Mouse (Mus musculus) yolk sac, embryonic 10.5 days (tissue): ENCODE measurements around the gene Ppt2.

Experiments used
- DNase-seq: peaks from one replicate; pipeline ENCODE4 v3.0.0-alpha.2; 2017; ENCODE audit warnings: low spot score

Ppt2 gene

GRCm38 (mm10) chr17:34656666-34657065, 28.4 kb upstream of the Ppt2 start:
- no peak for DNase-seq

GRCm38 (mm10) chr17:34655581-34655991, 27.3 kb upstream of the Ppt2 start:
- no peak for DNase-seq

DNA sequence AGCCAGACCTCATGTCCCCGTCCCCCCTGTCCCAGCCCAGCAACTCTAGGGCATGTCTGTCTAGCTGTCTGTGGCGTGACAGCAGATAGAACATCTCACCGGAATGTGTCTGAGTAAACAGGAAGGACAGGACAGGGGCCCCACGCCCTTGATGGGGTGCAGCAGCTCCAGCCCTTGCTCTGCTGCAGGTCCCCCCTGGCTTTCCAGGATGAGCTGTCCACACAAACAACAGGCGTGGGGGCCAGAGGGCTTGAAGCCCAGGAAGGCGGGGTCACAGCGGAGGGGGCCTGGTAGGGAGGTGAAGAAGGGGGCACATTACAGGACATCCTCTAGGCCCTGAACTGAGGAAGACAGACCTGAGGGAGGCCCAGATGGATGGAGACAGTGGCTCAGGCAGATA, 26.9 kb upstream of the Ppt2 start:
- DNase-seq: no peak

- no peak for DNase-seq
Observed at GRCm38 (mm10) chr17:34654392-34654791, 26.1 kb upstream of the Ppt2 start.

GRCm38 (mm10) chr17:34653746-34654285, 25.5 kb upstream of the Ppt2 start:
- DNase-seq: no peak

GRCm38 (mm10) chr17:34652985-34653384, 24.7 kb upstream of the Ppt2 start:
- no peak for DNase-seq

- DNase-seq: no peak
Observed at GRCm38 (mm10) chr17:34652546-34652945, 24.2 kb upstream of the Ppt2 start.

GRCm38 (mm10) chr17:34651507-34652221, 23.4 kb upstream of the Ppt2 start:
- no peak for DNase-seq

DNA sequence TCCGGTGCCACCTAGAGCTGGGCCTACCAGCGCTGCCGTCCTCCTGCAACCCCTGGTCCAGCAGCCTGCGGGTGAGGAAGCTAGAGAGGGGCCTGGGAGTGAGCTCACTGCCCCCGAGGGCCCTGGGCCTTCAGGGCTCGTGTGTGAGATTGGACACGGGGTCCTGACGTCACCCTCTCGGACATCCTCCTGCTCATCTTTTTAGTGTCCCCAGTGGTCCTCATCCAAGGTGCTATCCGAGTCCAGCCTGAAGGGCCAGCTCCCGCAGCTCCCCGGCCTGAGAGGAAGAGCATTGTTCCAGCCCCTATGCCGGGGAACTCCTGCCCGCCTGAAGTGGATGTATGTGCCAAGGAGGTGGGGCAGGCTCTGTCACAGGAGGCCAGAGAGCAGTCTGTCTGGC, 22.5 kb upstream of the Ppt2 start:
- DNase-seq: no peak

DNA sequence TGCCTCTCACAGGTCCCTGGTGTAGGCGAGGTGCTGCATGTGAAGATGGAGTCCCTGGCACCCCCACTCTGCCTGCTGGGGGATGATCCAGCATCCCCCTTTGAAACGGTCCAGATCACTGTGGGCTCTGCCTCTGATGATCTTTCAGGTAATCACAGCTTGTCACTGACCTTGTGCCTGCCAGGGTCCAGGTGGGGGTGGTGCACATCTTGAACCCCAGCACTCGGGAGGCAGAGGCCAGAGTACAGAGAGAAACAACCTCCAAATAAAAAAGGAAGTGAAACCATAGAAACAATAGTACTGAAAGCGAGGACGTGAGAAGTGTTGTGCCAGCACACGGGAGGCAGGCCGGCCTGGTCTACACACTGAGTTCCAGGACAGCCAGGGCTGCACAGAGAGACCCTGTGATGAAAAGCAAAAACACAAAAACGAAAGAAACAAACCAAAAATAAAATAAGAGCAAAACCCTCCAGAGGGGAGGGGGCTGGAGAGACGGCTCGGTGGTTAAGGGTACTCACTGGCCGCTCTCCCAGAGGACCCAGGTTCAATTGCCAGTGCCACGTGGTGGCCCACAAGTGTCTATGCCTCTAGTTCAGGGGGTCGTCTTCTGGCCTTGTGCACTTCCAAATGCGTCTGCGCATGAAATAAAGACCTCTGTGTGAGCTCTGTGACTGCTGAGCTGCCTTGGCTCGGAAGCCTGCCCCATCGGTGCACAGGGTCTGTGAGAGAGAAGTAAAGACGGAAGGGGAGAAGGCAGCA, 21.0 kb upstream of the Ppt2 start:
- DNase-seq: no peak

DNA sequence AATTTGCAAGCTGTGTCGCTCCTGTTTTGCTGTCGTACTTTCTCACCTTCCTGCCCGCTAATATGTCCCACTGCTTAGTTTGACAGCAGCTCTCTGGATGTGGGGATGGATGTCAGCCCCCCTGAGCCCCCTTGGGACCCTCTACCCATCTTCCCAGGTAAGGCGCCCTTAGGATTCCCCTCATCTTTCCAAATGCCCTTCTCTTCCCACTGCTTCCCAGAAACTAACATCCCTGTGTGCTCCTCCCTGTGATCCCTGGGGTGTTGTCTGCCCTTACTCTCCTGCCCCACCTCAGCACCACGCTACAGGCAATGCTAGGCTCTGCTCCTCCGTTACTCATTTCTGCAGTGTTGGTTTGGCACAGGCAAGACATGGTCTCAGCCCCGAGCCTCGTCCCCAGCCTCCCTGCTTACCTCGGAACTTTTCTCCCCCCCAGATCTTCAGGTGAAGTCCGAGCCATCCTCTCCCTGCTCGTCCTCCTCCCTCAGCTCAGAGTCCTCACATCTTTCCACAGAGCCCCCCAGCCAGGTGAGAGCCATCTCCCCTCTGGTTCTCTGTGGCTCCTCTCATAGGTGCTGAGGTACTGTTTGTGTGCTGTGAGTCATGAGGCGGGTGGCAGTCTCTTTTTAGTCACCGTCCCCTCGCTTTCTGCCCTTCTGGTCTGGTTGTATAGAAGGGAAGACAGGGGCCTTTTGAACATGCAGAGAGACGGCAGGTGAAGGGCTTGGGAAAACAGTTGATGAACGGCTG, 20.0 kb upstream of the Ppt2 start:
- no peak for DNase-seq

DNA sequence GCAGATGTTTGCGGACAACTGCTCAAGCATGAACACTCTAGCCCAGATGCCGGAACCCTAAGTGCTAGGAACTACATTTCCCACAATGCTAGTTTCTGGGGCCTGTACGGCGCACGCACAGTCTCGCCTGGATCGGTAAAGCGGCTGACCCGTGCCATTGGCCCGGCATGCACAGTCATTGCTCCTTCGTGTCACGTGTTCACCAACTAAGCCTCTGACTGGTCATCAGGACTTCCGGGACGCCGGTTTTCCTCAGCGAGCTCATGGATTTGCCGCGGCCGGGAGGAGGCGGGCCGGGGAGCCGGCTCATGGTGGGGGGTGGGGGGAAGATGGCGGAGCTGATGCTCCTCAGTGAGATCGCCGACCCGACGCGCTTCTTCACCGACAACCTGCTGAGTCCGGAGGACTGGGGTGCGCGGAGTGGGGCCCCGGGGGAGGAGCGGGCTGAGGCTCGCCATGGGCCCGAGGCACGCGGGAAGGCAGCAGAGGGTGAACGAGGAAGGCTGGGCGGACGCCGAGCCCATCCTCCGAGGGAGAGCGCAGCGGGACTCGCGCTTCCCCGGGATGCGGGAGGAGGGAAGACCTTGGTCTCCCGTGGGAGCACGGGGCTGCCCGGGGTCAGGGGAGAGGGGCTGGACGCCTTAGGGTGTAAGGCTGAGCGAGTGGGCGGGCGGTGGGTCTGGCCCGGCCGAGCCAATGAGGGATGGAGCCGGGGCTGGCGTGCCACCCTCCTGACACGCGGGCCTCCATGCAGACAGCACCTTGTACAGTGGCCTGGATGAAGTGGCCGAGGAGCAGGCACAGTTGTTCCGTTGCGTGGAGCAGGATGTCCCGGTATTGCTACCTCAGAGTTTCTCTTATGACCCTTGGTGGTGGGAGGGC, 18.8 kb upstream of the Ppt2 start, which contains the start of gene Atf6b:
TSS of gene Atf6b (plus strand) at position 241 of the 882 bp plus-strand sequence.
- DNase-seq: peak; percentile 95

DNA sequence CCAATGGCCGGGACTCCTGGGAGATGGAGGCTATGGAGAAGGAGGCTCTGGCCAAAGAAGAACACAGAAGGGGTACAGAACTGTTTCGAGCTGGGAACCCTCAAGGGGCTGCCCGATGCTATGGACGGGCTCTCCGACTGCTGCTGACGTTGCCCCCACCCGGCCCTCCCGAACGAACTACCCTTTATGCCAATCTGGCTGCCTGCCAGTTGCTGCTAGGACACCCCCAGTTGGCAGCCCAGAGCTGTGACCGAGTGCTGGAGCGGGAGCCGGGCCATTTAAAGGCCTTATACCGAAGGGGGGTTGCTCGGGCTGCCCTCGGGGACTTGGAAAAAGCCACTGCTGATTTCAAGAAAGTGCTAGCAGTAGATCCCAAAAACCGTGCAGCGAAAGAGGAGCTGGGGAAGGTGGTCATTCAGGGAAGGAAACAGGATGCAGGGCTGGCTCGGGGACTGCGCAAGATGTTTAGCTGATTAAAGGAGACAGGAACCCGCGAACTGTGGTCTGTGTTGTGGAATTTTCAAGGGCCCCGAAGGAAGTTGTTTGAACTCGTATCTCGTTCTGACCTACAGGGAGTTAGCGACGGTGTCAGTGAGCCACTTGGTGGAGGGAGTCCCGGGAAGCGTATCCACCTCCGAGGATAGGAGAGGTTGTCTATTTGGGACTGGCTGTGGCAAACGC, 17.7 kb upstream of the Ppt2 start:
- DNase-seq: no peak

GRCm38 (mm10) chr17:34645256-34645829, 17.0 kb upstream of the Ppt2 start:
- DNase-seq: no peak

GRCm38 (mm10) chr17:34644608-34645007, 16.3 kb upstream of the Ppt2 start, which contains the start of gene Fkbpl:
Gene Fkbpl, plus strand, starts transcription at chr17:34644764.
- DNase-seq: peak; percentile 94

GRCm38 (mm10) chr17:34643944-34644343, 15.6 kb upstream of the Ppt2 start:
- no peak for DNase-seq

GRCm38 (mm10) chr17:34643379-34643778, 15.1 kb upstream of the Ppt2 start:
- DNase-seq: peak; percentile 45

DNA sequence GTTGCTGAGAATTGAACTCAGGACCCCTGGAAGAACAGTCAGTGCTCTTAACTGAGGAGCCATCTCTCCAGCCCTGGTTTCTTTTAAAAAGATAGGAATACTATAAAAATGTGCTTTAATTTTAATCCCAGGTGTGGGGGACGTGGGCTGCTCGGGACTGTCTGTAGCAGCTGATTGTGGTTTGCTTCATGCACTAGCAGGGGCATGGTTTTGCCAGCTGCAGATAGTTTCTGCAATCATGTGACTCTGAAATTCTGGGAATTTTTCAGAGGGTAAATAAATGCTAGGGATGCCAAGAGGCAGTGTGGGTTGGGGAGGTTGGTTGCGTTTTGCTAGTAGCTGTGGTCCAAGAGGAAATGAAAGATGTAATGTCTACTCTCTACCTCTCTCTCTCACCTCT, 13.6 kb upstream of the Ppt2 start:
- DNase-seq: no peak

DNA sequence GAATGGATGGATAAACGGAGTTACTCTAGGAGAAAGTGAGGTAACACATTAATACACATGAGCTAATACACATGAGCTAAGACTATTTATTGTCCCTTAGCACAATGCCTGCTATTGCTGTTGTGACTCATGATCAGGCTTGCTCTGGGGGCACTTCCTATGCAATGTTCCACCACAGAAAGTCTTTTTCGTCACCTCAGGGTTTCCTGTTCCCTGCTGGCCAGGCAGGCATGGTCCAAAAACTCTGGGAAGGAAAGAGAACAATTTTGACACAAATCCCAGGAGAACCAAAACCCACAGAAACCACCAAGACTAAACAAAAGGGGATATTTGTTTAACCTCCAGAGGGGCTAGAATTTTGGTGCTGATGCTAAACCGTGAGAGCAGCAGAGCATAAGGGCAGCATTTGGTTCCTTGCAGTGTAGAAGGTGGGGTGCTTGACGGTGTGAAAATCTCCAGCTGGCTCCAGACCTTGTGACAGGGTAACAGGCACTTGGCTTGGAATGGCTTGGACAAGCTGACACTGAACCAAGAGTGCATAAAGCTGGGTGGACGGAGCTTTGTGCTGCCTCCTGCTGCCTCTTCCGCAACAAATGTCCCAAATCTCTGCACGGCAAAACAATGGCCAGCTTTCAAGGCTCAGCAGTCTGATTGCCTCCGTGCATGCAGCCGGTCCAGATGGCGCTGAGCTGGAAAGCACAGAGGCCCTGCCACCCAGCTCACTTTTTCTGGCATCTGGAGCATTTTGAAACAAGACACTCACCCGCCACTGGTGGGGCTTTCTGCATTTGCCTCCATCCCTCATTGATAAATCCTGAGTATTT, 12.7 kb upstream of the Ppt2 start:
- no peak for DNase-seq
